Mouse (Mus musculus) midbrain, embryonic 14.5 days (tissue): ENCODE results near the gene Fastk. TPM values are rescaled to one million over a fixed set of nuclear protein-coding genes. Genes with fewer than 3 reads are reported as not detected.
A peak's percentile ranks its signal among the peaks of the same experiment; 100 is the strongest.

Experiments
- ATAC-seq: fragments of 200-750 bp; cut with Nextera tagmentation; 2 replicates; pipeline ENCODE4 v1.8.0; 2017; ENCODE audit warnings: moderate number of reproducible peaks, moderate library complexity; ENCODE audit not compliant: low FRiP score, low TSS enrichment
- DNase-seq: peaks from one replicate; pipeline ENCODE4 v3.0.0-alpha.2; 2015
- H3K27ac ChIP-seq: fragments of 300-500 bp; sonication (generic); replicated peaks from 2 replicates; pipeline ENCODE4 v1.5.1; 2014; ENCODE audit warnings: mild to moderate bottlenecking, low read depth, low read length, moderate library complexity
- H3K27me3 ChIP-seq: fragments of 300-500 bp; sonication (generic); 2 replicates; pipeline ENCODE4 v1.6.1; 2014; ENCODE audit warnings: low read length, control low read depth, mixed read lengths; ENCODE audit not compliant: control insufficient read depth, insufficient read depth
- H3K36me3 ChIP-seq: fragments of 300-500 bp; sonication (generic); 2 replicates; pipeline ENCODE4 v1.6.1; 2014; ENCODE audit warnings: low read length, control low read depth; ENCODE audit not compliant: control insufficient read depth, insufficient read depth
- H3K4me1 ChIP-seq: fragments of 300-500 bp; sonication (generic); 2 replicates; pipeline ENCODE4 v1.6.1; 2014; ENCODE audit warnings: mild to moderate bottlenecking, antibody characterized with exemption, low read length, control low read depth; ENCODE audit not compliant: control insufficient read depth, insufficient read depth
- H3K4me2 ChIP-seq: fragments of 300-500 bp; sonication (generic); 2 replicates; pipeline ENCODE4 v1.6.1; 2014; ENCODE audit warnings: mild to moderate bottlenecking, low read length, moderate library complexity
- H3K4me3 ChIP-seq: fragments of 300-500 bp; sonication (generic); replicated peaks from 2 replicates; pipeline ENCODE4 v1.5.1; 2014; ENCODE audit warnings: low read depth, low read length
- H3K9ac ChIP-seq: fragments of 300-500 bp; sonication (generic); replicated peaks from 2 replicates; pipeline ENCODE4 v1.6.1; 2014; ENCODE audit warnings: mild to moderate bottlenecking, low read length, moderate library complexity
- H3K9me3 ChIP-seq: fragments of 300-500 bp; sonication (generic); 2 replicates; pipeline ENCODE4 v1.6.1; 2016; ENCODE audit warnings: low read length, control low read depth, mixed read lengths; ENCODE audit not compliant: control insufficient read depth
- WGBS: fragments of 180-500 bp; shearing (Covaris S2); extraction: QIAGEN DNeasy Blood & Tissue Kit; methylation state at CpG from one replicate; pipeline ENCODE4 v1.1.7; 2014; 5-methylcytosine and 5-hydroxymethylcytosine counted together
- polyA plus RNA-seq: library from polyadenylated mRNA; unstranded; fragments of >200 nt; fragmentation: Nextera tagmentation; extraction: Ambion mirVana; gene quantifications from 2 replicates; pipeline ENCODE4 v1.2.1, GENCODE M21; 2014

The Fastk gene
- polyA plus RNA-seq, 1 experiment from 2014 or later: 91.8 TPM

- H3K4me2 ChIP-seq: peak overlapping the region; percentile 86; the same call in 1 of the 2 replicates
- 91% methylated on average over 7 of the region's 7 CpGs for WGBS
- no peak for ATAC-seq
- no peak overlapping the region for H3K27ac ChIP-seq
- H3K4me3 ChIP-seq: no peak overlapping the region
- no peaks in the 10 kb centered on the region for H3K9me3 ChIP-seq
- no peak overlapping the region for H3K9ac ChIP-seq
- no peaks in the 10 kb centered on the region for H3K27me3 ChIP-seq
- DNase-seq: no peak
- peaks cover 28% of the 10 kb centered on the region for H3K4me1 ChIP-seq
- peaks cover 17% of the 10 kb centered on the region; the same call in 1 of the 2 replicates for H3K36me3 ChIP-seq
Measured at GRCm38 (mm10) chr5:24446630-24447029, 1.5 kb upstream of the Fastk start.

GRCm38 (mm10) chr5:24445428-24446080 lies 467 bp upstream of the Fastk start:
- WGBS: 55% methylated on average over 20 of the region's 20 CpGs
- H3K4me1 ChIP-seq: peaks cover 24% of the 10 kb centered on the region
- peak overlapping the region; percentile 89 for H3K27ac ChIP-seq
- H3K9ac ChIP-seq: peak overlapping the region; percentile 92
- DNase-seq (peak; percentile 31), ATAC-seq (0 out of 2 replicates have a peak, but pooled peaks have one; percentile 0)
- H3K27me3 ChIP-seq: no peaks in the 10 kb centered on the region
- no peaks in the 10 kb centered on the region for H3K9me3 ChIP-seq
- H3K4me3 ChIP-seq: peak overlapping the region; percentile 94
- peaks cover 27% of the 10 kb centered on the region for H3K36me3 ChIP-seq
- H3K4me2 ChIP-seq: peak overlapping the region; percentile 95

GRCm38 (mm10) chr5:24443927-24444326 lies 1.2 kb downstream of the Fastk start:
- Histone ChIP-seq H3K9ac (peak overlapping the region; percentile 92; the same call in 1 of the 2 replicates), H3K4me1 (peaks cover 24% of the 10 kb centered on the region), H3K9me3 (no peaks in the 10 kb centered on the region), H3K27ac (peak overlapping the region; percentile 89; the same call in 1 of the 2 replicates), H3K36me3 (peaks cover 43% of the 10 kb centered on the region), H3K27me3 (no peaks in the 10 kb centered on the region), H3K4me3 (peak overlapping the region; percentile 94), H3K4me2 (peak overlapping the region; percentile 95)
- DNase-seq (no peak), ATAC-seq (no peak)
- 83% methylated on average over 12 of the region's 12 CpGs for WGBS

- DNase-seq: no peak
- Histone ChIP-seq H3K4me1 (peaks cover 24% of the 10 kb centered on the region), H3K27me3 (no peaks in the 10 kb centered on the region), H3K9me3 (no peaks in the 10 kb centered on the region), H3K4me2 (no peak overlapping the region), H3K36me3 (peaks cover 48% of the 10 kb centered on the region), H3K27ac (no peak overlapping the region), H3K4me3 (no peak overlapping the region), H3K9ac (no peak overlapping the region)
- WGBS: 94% methylated on average over 7 of the region's 7 CpGs
- ATAC-seq: no peak
Measured at GRCm38 (mm10) chr5:24443204-24443603, 1.9 kb downstream of the Fastk start.

GRCm38 (mm10) chr5:24442029-24442428 lies 3.1 kb downstream of the Fastk start:
- Histone ChIP-seq H3K36me3 (peaks cover 49% of the 10 kb centered on the region), H3K27ac (no peak overlapping the region), H3K9ac (no peak overlapping the region), H3K4me1 (peaks cover 17% of the 10 kb centered on the region), H3K9me3 (no peaks in the 10 kb centered on the region), H3K4me3 (no peak overlapping the region), H3K27me3 (no peaks in the 10 kb centered on the region), H3K4me2 (no peak overlapping the region)
- DNase-seq (no peak), ATAC-seq (no peak)
- 89% methylated on average over 9 of the region's 9 CpGs for WGBS

GRCm38 (mm10) chr5:24441187-24441586 lies 3.9 kb downstream of the Fastk start:
- H3K36me3 ChIP-seq: peaks cover 54% of the 10 kb centered on the region
- H3K4me1 ChIP-seq: peaks cover 14% of the 10 kb centered on the region
- no peak overlapping the region for H3K27ac ChIP-seq
- no peak for DNase-seq
- 96% methylated on average over 8 of the region's 8 CpGs for WGBS
- no peak overlapping the region for H3K4me3 ChIP-seq
- H3K9ac ChIP-seq: no peak overlapping the region
- H3K27me3 ChIP-seq: no peaks in the 10 kb centered on the region
- no peak overlapping the region for H3K4me2 ChIP-seq
- ATAC-seq: no peak
- no peaks in the 10 kb centered on the region for H3K9me3 ChIP-seq

GRCm38 (mm10) chr5:24433993-24434392 lies 11.1 kb downstream of the Fastk start:
- Histone ChIP-seq H3K4me2 (no peak overlapping the region), H3K4me3 (no peak overlapping the region), H3K27me3 (no peaks in the 10 kb centered on the region), H3K4me1 (no peaks in the 10 kb centered on the region), H3K9me3 (no peaks in the 10 kb centered on the region), H3K27ac (no peak overlapping the region), H3K36me3 (peaks cover 63% of the 10 kb centered on the region), H3K9ac (no peak overlapping the region)
- 89% methylated on average over 8 of the region's 8 CpGs for WGBS
- ATAC-seq (no peak), DNase-seq (no peak)

- Histone ChIP-seq H3K9ac (0 out of 2 replicates have a peak overlapping the region, but pooled peaks have one; percentile 20), H3K27me3 (no peaks in the 10 kb centered on the region), H3K9me3 (no peaks in the 10 kb centered on the region), H3K27ac (no peak overlapping the region), H3K4me2 (peak overlapping the region; percentile 96; the same call in 1 of the 2 replicates), H3K4me1 (peaks cover 31% of the 10 kb centered on the region), H3K36me3 (peaks cover 31% of the 10 kb centered on the region), H3K4me3 (no peak overlapping the region)
- DNase-seq: no peak
- ATAC-seq: no peak
- whole genome bisulfite sequencing: 18% methylated on average over 9 of the region's 9 CpGs
Measured at GRCm38 (mm10) chr5:24428596-24428995, 16.5 kb downstream of the Fastk start.

GRCm38 (mm10) chr5:24427981-24428402 lies 17.1 kb downstream of the Fastk start:
- H3K27ac ChIP-seq: no peak overlapping the region
- H3K4me1 ChIP-seq: peaks cover 31% of the 10 kb centered on the region
- H3K9me3 ChIP-seq: no peaks in the 10 kb centered on the region
- H3K27me3 ChIP-seq: no peaks in the 10 kb centered on the region
- no peak overlapping the region for H3K4me3 ChIP-seq
- peak; percentile 22 for DNase-seq
- WGBS: 7% methylated on average over 15 of the region's 15 CpGs
- peak overlapping the region; percentile 96 for H3K4me2 ChIP-seq
- peaks cover 31% of the 10 kb centered on the region for H3K36me3 ChIP-seq
- no peak overlapping the region for H3K9ac ChIP-seq
- no peak for ATAC-seq
